Mouse (Mus musculus): Measurements from ENCODE around the gene Flnb. TPM values are rescaled to one million over a fixed set of nuclear protein-coding genes. Genes with fewer than 3 reads are reported as not detected.

Gene Flnb
- polyA plus RNA-seq, 1 experiment from 2014 or later: 8.6 TPM

DNA sequence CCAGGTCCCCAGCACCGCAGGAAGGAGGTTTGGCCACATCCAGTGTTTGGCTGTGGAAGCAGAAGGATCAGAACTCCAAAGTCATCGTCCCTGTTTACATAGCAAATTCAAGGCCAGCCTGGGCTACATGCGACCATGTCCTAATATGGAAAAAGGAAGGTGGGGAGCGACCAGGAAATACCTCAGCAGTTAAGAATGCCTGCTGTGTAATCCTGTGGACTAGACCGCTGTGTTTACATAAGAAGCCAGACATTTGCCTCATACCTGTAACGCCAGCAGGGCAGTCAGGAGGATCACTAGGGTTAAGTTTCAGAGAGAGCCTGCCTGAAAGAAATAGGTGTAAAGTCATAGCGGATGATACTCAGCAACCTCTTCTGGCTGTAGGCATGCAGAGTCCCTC is 145.4 kb downstream of the Flnb start:
- no peak for ATAC-seq (replicated peaks)
- Histone ChIP-seq H3K36me3 (no peaks in the 10 kb centered on the region), H3K27ac (replicated peaks) (no peak overlapping the region)

DNA sequence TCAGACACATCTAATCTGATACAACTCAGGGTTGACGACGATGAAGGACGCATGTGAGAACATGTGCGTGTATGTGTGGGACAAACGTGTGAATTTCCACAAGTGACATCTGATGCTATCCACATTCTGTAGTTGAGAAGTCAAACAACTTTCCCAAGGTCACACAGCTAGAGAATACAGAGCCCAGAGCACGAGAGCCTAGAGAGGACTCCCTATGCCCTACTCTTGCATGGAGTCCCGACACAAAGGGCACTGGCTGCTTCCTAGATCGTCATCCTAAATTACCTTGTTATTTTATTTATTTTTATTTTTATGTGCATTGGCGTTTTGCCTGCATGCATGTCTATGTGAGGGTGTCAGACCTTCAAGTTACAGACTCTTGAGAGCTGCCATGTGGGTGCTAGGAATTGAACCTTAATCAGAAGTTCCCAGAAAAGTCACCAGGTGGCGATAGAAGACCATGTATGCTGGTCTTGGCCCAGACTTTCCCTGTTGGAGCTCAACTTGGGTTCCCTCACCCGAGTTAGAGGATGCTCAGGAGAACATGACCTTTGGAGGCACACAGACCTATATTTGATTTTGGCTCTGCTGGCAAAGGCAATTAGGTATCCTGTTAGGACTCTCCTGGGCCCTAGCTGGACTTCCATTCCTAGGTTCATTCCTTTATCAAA is 146.6 kb downstream of the Flnb start:
- 54% methylated on average over 11 of the region's 11 CpGs for WGBS
- Histone ChIP-seq H3K36me3 (no peaks in the 10 kb centered on the region), H3K9me3 (no peaks in the 10 kb centered on the region), H3K4me1 (no peaks in the 10 kb centered on the region), H3K4me3 (no peak overlapping the region), H3K9ac (replicated peaks) (no peak overlapping the region), H3K27me3 (no peaks in the 10 kb centered on the region), H3K4me2 (replicated peaks) (no peak overlapping the region), H3K27ac (replicated peaks) (no peak overlapping the region)
- peak; percentile 78 for ATAC-seq (replicated peaks)

More for the DNA sequence above, 145.4 kb downstream of the Flnb start:
- H3K9me3 ChIP-seq: no peaks in the 10 kb centered on the region
- no peak overlapping the region for H3K4me2 ChIP-seq (replicated peaks)
- H3K4me1 ChIP-seq: no peaks in the 10 kb centered on the region
- no peak overlapping the region for H3K9ac ChIP-seq (replicated peaks)
- 69% methylated on average over 7 of the region's 7 CpGs for WGBS
- H3K4me3 ChIP-seq: no peak overlapping the region
- H3K27me3 ChIP-seq: no peaks in the 10 kb centered on the region

DNA sequence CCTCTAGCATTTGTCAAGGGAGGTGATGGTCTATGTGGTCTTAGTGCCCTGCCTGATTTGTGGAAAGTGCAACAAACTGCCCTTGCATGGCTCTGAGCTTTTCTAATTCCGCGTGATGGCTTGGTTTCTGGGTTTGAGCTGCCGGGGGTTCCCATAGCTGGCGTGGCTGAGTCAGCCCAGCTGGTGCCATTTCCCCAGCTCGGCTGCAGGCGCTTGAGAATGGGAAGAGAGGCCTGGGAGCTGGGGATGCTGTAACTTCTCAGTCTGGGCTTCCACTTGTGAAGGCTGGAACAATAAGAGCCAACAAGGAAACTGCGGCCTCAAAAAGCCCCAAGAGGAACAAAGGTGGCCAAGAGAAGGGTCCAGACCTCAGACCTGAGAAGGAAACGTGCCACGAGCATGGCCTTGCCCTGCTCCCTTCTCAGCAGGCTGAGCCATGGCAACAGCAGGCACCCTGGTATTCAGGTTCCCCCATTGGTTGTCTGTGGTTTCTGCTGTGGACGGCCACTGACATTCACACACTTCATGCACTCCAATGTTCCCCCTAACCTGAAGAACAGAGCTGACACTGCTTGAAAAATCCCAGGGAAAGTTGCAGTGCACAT is 154.2 kb downstream of the Flnb start:
- Histone ChIP-seq H3K4me3 (no peak overlapping the region), H3K27me3 (no peaks in the 10 kb centered on the region), H3K4me1 (no peaks in the 10 kb centered on the region), H3K36me3 (no peaks in the 10 kb centered on the region), H3K27ac (replicated peaks) (no peak overlapping the region), H3K4me2 (replicated peaks) (no peak overlapping the region), H3K9ac (replicated peaks) (no peak overlapping the region), H3K9me3 (no peaks in the 10 kb centered on the region)
- ATAC-seq (replicated peaks): no peak
- 72% methylated on average over 10 of the region's 10 CpGs for WGBS

DNA sequence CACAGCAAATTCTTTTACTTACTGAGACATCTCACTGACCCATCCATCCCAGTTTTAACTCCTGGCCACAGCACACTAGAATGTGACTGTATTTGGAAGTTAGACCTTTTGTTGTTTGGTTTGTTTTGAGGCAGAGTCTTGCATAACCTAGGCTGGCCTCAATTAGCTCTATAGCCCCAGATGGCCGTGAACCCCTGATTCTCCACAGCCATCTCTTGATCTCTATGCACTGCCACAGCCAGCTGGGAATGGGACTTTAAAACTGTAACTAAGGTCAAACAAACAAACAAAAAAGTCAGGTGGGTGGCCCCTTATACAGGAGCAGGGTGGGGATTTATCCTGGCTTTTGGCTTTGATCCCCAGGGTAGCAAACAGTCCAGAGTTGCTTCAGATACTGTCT is 156.9 kb downstream of the Flnb start:
- H3K4me2 ChIP-seq (replicated peaks): no peak overlapping the region
- H3K4me1 ChIP-seq: no peaks in the 10 kb centered on the region
- H3K4me3 ChIP-seq: no peak overlapping the region
- H3K36me3 ChIP-seq: no peaks in the 10 kb centered on the region
- H3K27ac ChIP-seq (replicated peaks): no peak overlapping the region
- H3K9me3 ChIP-seq: no peaks in the 10 kb centered on the region
- 82% methylated on average over 1 of the region's 1 CpGs for WGBS
- H3K9ac ChIP-seq (replicated peaks): no peak overlapping the region
- no peak for ATAC-seq (replicated peaks)
- H3K27me3 ChIP-seq: no peaks in the 10 kb centered on the region

DNA sequence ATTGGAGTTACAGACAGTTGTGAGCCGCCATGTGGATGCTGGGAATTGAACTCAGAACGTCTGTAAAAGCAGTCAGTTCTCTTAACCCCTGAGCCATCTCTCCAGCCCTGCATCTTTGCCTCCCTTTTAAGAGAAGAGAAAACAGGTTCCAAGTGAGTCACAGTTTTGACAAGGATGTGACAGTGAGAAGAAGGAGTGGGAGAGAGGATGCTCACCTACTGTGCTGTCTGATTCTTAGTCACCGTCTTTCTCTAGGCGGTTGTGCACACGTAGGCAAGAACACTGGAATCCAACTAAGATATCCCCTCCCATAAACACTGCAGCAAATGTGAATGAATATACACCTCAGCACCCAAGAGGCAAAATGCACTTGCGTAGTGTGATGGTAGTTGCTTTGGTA is 157.4 kb downstream of the Flnb start:
- no peak for ATAC-seq (replicated peaks)
- H3K36me3 ChIP-seq: no peaks in the 10 kb centered on the region
- H3K4me2 ChIP-seq (replicated peaks): no peak overlapping the region
- no peaks in the 10 kb centered on the region for H3K4me1 ChIP-seq
- no peak overlapping the region for H3K4me3 ChIP-seq
- H3K9ac ChIP-seq (replicated peaks): no peak overlapping the region
- WGBS: 88% methylated on average over 6 of the region's 6 CpGs
- H3K27me3 ChIP-seq: no peaks in the 10 kb centered on the region
- no peak overlapping the region for H3K27ac ChIP-seq (replicated peaks)
- H3K9me3 ChIP-seq: no peaks in the 10 kb centered on the region

DNA sequence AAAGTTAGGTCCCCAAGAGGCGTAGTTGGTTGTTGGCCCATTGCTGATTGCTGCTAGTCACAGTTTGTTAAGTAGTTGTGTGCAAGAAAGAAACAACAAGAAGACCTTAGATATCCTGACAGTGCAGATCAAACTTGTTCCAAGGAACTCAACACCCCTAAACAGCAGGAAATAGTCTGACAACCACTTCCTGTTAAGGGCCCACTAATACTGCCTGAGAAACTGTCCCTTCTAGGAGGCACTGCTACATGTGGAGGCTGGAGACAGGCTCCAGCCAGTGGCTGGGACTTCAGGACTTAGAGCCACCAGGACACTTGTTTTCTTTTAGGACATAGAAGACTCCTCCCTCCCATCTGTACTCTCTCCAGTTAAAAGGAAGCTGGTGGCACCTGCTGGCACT is 159.7 kb downstream of the Flnb start:
- Histone ChIP-seq H3K36me3 (no peaks in the 10 kb centered on the region), H3K4me3 (no peak overlapping the region), H3K27me3 (no peaks in the 10 kb centered on the region), H3K9me3 (no peaks in the 10 kb centered on the region), H3K4me1 (no peaks in the 10 kb centered on the region), H3K27ac (replicated peaks) (no peak overlapping the region), H3K4me2 (replicated peaks) (no peak overlapping the region), H3K9ac (replicated peaks) (no peak overlapping the region)
- ATAC-seq (replicated peaks): no peak
- WGBS: 98% methylated on average over 1 of the region's 1 CpGs

DNA sequence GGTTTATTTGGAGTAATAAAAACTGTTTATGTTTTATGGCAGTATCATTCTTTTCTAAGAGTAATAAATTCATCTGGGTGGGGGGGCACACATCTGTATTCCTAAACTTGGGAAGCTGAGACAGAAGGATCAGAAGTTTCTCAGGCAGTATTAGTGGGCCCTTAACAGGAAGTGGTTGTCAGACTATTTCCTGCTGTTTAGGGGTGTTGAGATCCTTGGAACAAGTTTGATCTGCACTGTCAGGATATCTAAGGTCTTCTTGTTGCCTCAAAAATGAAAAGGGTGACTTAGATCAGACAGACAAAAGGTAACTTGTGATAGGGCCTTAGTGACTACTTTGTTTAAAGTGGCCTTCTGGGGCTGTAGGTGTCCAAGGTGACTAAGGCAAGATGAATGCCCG is 160.4 kb downstream of the Flnb start:
- WGBS: 81% methylated on average over 1 of the region's 1 CpGs
- no peaks in the 10 kb centered on the region for H3K4me1 ChIP-seq
- H3K27ac ChIP-seq (replicated peaks): no peak overlapping the region
- ATAC-seq (replicated peaks): no peak
- H3K9ac ChIP-seq (replicated peaks): no peak overlapping the region
- H3K9me3 ChIP-seq: no peaks in the 10 kb centered on the region
- H3K4me2 ChIP-seq (replicated peaks): no peak overlapping the region
- no peak overlapping the region for H3K4me3 ChIP-seq
- no peaks in the 10 kb centered on the region for H3K36me3 ChIP-seq
- H3K27me3 ChIP-seq: no peaks in the 10 kb centered on the region

DNA sequence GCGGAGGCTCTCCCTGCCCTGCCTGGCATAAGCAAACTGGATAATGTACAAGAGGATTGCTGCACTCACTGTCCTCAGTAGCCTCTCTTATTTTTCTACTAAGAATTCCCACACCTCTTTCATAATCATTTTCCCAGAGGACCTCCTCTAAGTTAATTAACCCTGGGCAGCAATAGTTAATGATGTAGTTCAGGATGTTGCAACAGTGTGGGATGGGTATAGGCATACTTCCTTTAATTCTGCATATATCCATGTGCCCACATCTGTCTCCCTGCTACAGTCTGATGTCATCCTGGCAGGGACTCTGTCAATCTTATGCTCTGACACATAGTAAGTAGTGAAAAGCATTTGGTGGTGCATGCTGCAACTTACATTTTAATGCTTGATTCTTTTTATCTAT is 163.5 kb downstream of the Flnb start:
- Histone ChIP-seq H3K4me3 (no peak overlapping the region), H3K9ac (replicated peaks) (no peak overlapping the region), H3K9me3 (no peaks in the 10 kb centered on the region), H3K4me2 (replicated peaks) (no peak overlapping the region), H3K36me3 (no peaks in the 10 kb centered on the region), H3K27me3 (no peaks in the 10 kb centered on the region), H3K27ac (replicated peaks) (no peak overlapping the region), H3K4me1 (no peaks in the 10 kb centered on the region)
- WGBS: 89% methylated on average over 1 of the region's 1 CpGs
- ATAC-seq (replicated peaks): no peak

DNA sequence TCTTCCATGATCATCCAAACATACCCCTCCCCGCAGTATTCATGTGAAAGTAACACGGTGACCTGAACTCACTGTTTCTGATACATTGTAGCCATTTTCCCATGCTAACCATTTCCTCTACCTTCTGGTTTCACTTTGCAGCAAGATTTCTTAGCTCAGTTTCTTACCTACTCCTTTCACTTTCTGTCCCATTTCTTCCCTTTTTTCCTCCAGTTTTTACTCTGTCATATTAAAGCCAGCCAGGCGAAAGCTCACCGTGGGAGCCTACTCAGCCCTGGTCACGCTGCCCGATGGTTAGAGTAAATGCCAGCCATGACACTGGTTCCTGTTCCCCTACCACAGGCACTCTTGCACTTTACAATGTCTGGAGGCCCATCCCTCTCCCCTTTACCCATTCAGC is 169.2 kb downstream of the Flnb start:
- Histone ChIP-seq H3K4me3 (no peak overlapping the region), H3K4me2 (replicated peaks) (no peak overlapping the region), H3K4me1 (no peaks in the 10 kb centered on the region), H3K36me3 (no peaks in the 10 kb centered on the region), H3K27ac (replicated peaks) (no peak overlapping the region), H3K9me3 (no peaks in the 10 kb centered on the region), H3K27me3 (no peaks in the 10 kb centered on the region), H3K9ac (replicated peaks) (no peak overlapping the region)
- no peak for ATAC-seq (replicated peaks)
- WGBS: 97% methylated on average over 6 of the region's 6 CpGs

DNA sequence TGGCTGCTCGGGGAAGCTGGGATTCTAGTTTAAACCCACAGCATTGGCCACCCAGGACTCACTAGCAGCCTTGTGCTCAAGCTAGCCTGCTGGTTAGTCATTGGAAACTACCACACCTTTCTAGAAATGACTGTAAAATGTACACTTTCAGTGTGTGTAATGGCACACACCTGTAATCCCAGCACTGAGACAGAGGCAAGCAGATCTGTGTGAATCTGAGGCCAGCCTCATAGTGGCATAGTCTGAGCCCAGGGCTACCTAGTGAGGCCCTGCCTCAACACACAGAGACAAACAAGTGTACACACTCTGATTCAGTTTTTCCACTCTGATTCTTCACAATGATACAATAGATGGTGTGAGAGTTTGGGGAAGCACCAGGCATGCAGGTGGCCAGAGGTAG is 171.6 kb downstream of the Flnb start:
- no peak for ATAC-seq (replicated peaks)
- Histone ChIP-seq H3K4me1 (no peaks in the 10 kb centered on the region), H3K36me3 (no peaks in the 10 kb centered on the region), H3K9me3 (no peaks in the 10 kb centered on the region), H3K4me2 (replicated peaks) (no peak overlapping the region), H3K4me3 (no peak overlapping the region), H3K9ac (replicated peaks) (no peak overlapping the region), H3K27me3 (no peaks in the 10 kb centered on the region), H3K27ac (replicated peaks) (no peak overlapping the region)
- WGBS: 41% methylated on average over 1 of the region's 1 CpGs

DNA sequence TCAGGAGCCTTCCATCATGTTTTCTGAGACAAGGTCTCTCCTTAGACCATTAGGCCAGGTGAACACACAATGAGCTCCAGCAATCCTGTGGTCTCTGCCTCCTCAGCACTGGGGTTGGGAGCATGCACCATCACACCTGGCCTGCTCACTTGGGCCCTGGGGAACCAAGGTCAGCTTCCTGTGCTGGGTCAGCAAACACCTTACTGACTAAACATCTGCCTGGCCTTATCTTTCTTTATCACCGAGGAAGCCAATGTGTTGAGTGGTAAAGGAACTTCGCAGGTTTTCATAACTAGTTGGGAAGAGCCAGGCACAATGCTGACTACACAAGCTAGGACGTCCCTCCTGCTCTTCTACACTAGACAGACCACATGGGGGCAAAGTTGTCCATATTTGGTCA is 172.2 kb downstream of the Flnb start:
- no peaks in the 10 kb centered on the region for H3K4me1 ChIP-seq
- WGBS: 84% methylated on average over 3 of the region's 3 CpGs
- no peak for ATAC-seq (replicated peaks)
- no peaks in the 10 kb centered on the region for H3K36me3 ChIP-seq
- H3K27ac ChIP-seq (replicated peaks): no peak overlapping the region
- no peaks in the 10 kb centered on the region for H3K9me3 ChIP-seq
- H3K9ac ChIP-seq (replicated peaks): no peak overlapping the region
- no peaks in the 10 kb centered on the region for H3K27me3 ChIP-seq
- no peak overlapping the region for H3K4me2 ChIP-seq (replicated peaks)
- no peak overlapping the region for H3K4me3 ChIP-seq

DNA sequence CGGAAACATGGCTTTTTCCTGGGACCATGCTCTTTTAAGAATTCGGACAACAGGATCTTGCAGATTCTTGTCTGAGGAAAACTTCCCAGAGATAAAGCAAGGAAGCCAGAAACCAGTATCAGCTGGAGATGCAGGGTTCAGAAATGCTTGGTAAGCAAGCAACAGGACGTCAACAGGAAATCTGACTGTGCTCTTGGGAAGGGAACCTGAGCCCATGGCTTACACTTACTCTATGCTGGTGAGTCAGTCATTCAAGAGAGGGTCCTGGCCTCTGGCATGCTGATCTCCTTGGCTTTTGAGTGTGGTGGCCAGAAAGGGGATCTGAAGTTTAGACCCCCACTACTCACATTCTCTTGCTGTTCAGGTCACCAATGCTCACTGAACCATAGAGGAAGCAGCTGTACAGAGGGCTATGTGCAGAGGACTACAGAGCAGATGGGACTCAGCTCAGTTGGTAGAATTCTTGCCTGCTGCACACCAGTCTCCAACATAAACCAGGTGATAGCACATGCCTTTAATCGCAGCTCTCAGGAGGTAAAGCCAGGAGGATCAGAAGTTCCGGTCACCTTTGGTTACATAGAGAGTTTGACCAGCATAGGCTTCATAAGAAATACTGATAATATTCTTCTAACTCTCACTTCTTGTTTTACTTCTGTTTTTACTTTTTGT is 173.5 kb downstream of the Flnb start:
- Histone ChIP-seq H3K4me2 (replicated peaks) (no peak overlapping the region), H3K36me3 (no peaks in the 10 kb centered on the region), H3K27ac (replicated peaks) (no peak overlapping the region), H3K9me3 (no peaks in the 10 kb centered on the region), H3K27me3 (no peaks in the 10 kb centered on the region), H3K9ac (replicated peaks) (no peak overlapping the region), H3K4me3 (no peak overlapping the region), H3K4me1 (no peaks in the 10 kb centered on the region)
- 84% methylated on average over 5 of the region's 5 CpGs for WGBS
- ATAC-seq (replicated peaks): no peak

Data from forebrain, embryonic 15.5 days (tissue).